Mouse (Mus musculus): ENCODE measurements around the gene Dab1.

DNA sequence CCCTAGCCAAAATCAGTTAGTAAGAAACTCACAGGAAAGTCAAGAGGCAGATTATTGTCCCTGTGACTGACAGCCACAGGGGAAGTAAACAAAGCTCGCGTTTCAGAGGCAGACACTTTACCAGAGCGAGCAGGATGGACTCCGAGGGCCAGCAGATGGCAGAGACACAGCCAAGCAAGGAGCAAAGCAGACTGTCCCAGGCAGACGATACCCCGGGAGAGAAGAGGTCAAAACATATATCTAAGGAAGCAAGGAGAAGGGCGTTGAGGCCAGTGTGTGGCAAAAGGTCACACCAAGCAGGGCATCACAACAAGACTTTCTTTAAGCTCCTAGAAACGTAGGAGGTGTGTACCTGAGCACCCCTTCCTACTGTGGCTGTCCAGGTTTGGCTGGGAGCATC, 824.6 kb downstream of the Dab1 start:
- TF ChIP-seq CTCF (IDR thresholded peaks at IDR 0.05; ENCODE audit: insufficient read depth, low read depth, low read length) (no peak), POLR2A (IDR thresholded peaks at IDR 0.05; ENCODE audit: insufficient read depth, low read depth, low read length) (no peak)

All from olfactory bulb, adult 2 months (tissue).